In genomic region chr2:164433278-164433895, GRCm38 (mm10) we compare ENCODE assay signal across 11 mouse cellular contexts. TPM values are rescaled to one million over a fixed set of nuclear protein-coding genes. Genes with fewer than 3 reads are reported as not detected.
DNase-seq lines count a peak whose midpoint lies in the region; ATAC-seq and TF ChIP-seq lines count a peak whose summit lies in the region.
"Had no signal": no experiment of that assay in that cellular context is flagged by ENCODE, and none has a peak within 500 bp of the region (broad histone marks: within the 10 kb centered on the region; RNA-seq: fewer than 3 reads in every experiment).

No protein-coding gene starts in this region.

- peaks cover 11% of the 10 kb centered on the region for H3K36me3 ChIP-seq in heart, postnatal 0 days (replicated peaks; ENCODE audit: control insufficient read depth, insufficient read depth, low read length)
- peaks cover 17% of the 10 kb centered on the region for H3K36me3 ChIP-seq in ES-E14 (ENCODE audit: control insufficient read depth, insufficient read depth, low read length, poor library complexity, severe bottlenecking)
- peaks cover 13% of the 10 kb centered on the region; the same call in 1 of the 2 replicates for H3K36me3 ChIP-seq in intestine, embryonic 14.5 days (ENCODE audit: control insufficient read depth, insufficient read depth, low read length)
- no peaks in the 10 kb centered on the region; the same call in 1 of the 2 replicates for H3K36me3 ChIP-seq in liver, embryonic 13.5 days

- no peak for DNase-seq in heart, postnatal 0 days (ENCODE audit: low spot score)
- DNase-seq in heart, adult 8-10 months (ENCODE audit: low spot score): no peak
- DNase-seq in ES-E14 (ENCODE audit: low read depth, low spot score): no peak
- DNase-seq in intestine, embryonic 14.5 days (ENCODE audit: low spot score): no peak
- no peak for DNase-seq in liver, embryonic 13.5 days
- DNase-seq in left cerebral cortex, postnatal 14 days (ENCODE audit: low spot score in 2 of 2): no peak
- DNase-seq in thymus, postnatal 0 days (ENCODE audit: low spot score): no peak
- no peak for DNase-seq in right cerebral cortex, postnatal 14 days
- DNase-seq: thymus, postnatal 4 days had no signal

- H3K9ac ChIP-seq in heart, postnatal 0 days (replicated peaks; ENCODE audit: low read depth, low read length): no peak overlapping the region
- H3K9ac ChIP-seq in ES-E14 (ENCODE audit: insufficient read depth, low read depth, low read length, poor library complexity, severe bottlenecking): 0 out of 2 replicates have a peak overlapping the region, but pooled peaks have one; percentile 3
- no peak overlapping the region for H3K9ac ChIP-seq in intestine, embryonic 14.5 days (ENCODE audit: low read length)
- no peak overlapping the region for H3K9ac ChIP-seq in liver, embryonic 13.5 days

- in situ Hi-C loops in ES-E14 (cut with MboI; ENCODE audit: low sequenced_read_pairs in 2 of 2, unreplicated experiment in 2 of 2): no loop called here

- peak overlapping the region; percentile 47; the same call in 1 of the 2 replicates for H3K27ac ChIP-seq in heart, postnatal 0 days (ENCODE audit: low read depth)
- H3K27ac ChIP-seq in ES-E14 (ENCODE audit: insufficient read depth, low read depth, low read length, poor library complexity, severe bottlenecking): no peak overlapping the region; the same call in 1 of the 2 replicates
- H3K27ac ChIP-seq in intestine, embryonic 14.5 days (ENCODE audit: low read depth): peak overlapping the region; percentile 36
- peak overlapping the region; percentile 77 for H3K27ac ChIP-seq in liver, embryonic 13.5 days

- peaks cover 31% of the 10 kb centered on the region for H3K4me1 ChIP-seq in heart, postnatal 0 days (ENCODE audit: control insufficient read depth, insufficient read depth)
- peaks cover 7 to 73% of the 10 kb centered on the region in 2 experiments for H3K4me1 ChIP-seq in ES-E14 (ENCODE audit: control insufficient read depth in 2 of 2, insufficient read depth in 2 of 2, low read length in 2 of 2, poor library complexity in 1 of 2)
- peaks cover 44% of the 10 kb centered on the region for H3K4me1 ChIP-seq in intestine, embryonic 14.5 days (replicated peaks; ENCODE audit: control insufficient read depth, insufficient read depth, low read length)
- peaks cover 31% of the 10 kb centered on the region for H3K4me1 ChIP-seq in liver, embryonic 13.5 days (replicated peaks)

- peak overlapping the region; percentile 14; the same call in 1 of the 2 replicates for H3K4me2 ChIP-seq in heart, postnatal 0 days (ENCODE audit: low read depth, low read length)
- H3K4me2 ChIP-seq in intestine, embryonic 14.5 days (ENCODE audit: low read length): peak overlapping the region; percentile 28
- peak overlapping the region; percentile 44 for H3K4me2 ChIP-seq in liver, embryonic 13.5 days

- H3K9me3 ChIP-seq in heart, postnatal 0 days (replicated peaks; ENCODE audit: control insufficient read depth, low read length): no peaks in the 10 kb centered on the region
- no peaks in the 10 kb centered on the region for H3K9me3 ChIP-seq in ES-E14 (ENCODE audit: control insufficient read depth, insufficient read depth, low read depth, low read length)
- no peaks in the 10 kb centered on the region for H3K9me3 ChIP-seq in intestine, embryonic 14.5 days (ENCODE audit: control insufficient read depth, low read length)
- H3K9me3 ChIP-seq in liver, embryonic 13.5 days (replicated peaks): no peaks in the 10 kb centered on the region

- TF ChIP-seq CTCF in heart, postnatal 0 days (IDR thresholded peaks at IDR 0.05; ENCODE audit: low read depth): no peak

- TF ChIP-seq EP300 in heart, postnatal 0 days (IDR thresholded peaks at IDR 0.05; ENCODE audit: low read depth): no peak

- no peak for ATAC-seq in heart, postnatal 0 days (ENCODE audit: insufficient read depth, low read depth)
- no peak for ATAC-seq in intestine, embryonic 14.5 days (replicated peaks; ENCODE audit: low FRiP score, low TSS enrichment, low read depth)
- ATAC-seq in liver, embryonic 13.5 days (ENCODE audit: low read depth): no peak

- H3K27me3 ChIP-seq in heart, postnatal 0 days (ENCODE audit: control insufficient read depth, insufficient read depth, low read length): peaks cover 10% of the 10 kb centered on the region; the same call in 1 of the 2 replicates
- H3K27me3 ChIP-seq in intestine, embryonic 14.5 days (replicated peaks; ENCODE audit: control insufficient read depth, insufficient read depth, low read length): no peaks in the 10 kb centered on the region
- H3K27me3 ChIP-seq in liver, embryonic 13.5 days: peaks cover 42% of the 10 kb centered on the region
- H3K27me3 ChIP-seq: CH12.LX had no signal

- intact Hi-C loops in left cerebral cortex, postnatal 14 days (cut with DNase I): no loop called here

- H3K4me3 ChIP-seq in heart, postnatal 0 days (ENCODE audit: low read depth, low read length): no peak overlapping the region
- H3K4me3 ChIP-seq in ES-E14 (ENCODE audit: insufficient read depth in 1 of 2, low read depth in 1 of 2, low read length in 2 of 2, poor library complexity in 1 of 2, severe bottlenecking in 1 of 2): peak overlapping the region in 1 of 2 experiments; percentile 21; a peak in 1 of 4 replicates
- H3K4me3 ChIP-seq in intestine, embryonic 14.5 days (ENCODE audit: low read depth, low read length): no peak overlapping the region
- no peak overlapping the region for H3K4me3 ChIP-seq in liver, embryonic 13.5 days (replicated peaks)
- H3K4me3 ChIP-seq: erythroblast, embryonic 14.5 days had no signal

- 83% methylated on average over 9 of the region's 9 CpGs for WGBS in heart, postnatal 0 days
- WGBS in intestine, embryonic 14.5 days: 64% methylated on average over 9 of the region's 9 CpGs
- 54% methylated on average over 9 of the region's 9 CpGs for WGBS in liver, embryonic 13.5 days (ENCODE audit: insufficient replicate concordance)

TF ChIP-seq in ES-E14, 5 proteins besides CTCF, POLR2A, EP300 and RAD21:
- TF ChIP-seq CHD2 (IDR thresholded peaks at IDR 0.05; ENCODE audit: low read depth, low read length) (no peak), ZC3H11A (IDR thresholded peaks at IDR 0.05; ENCODE audit: borderline replicate concordance, low read depth, low read length) (no peak), HCFC1 (IDR thresholded peaks at IDR 0.05; ENCODE audit: borderline replicate concordance, insufficient read depth, low read length) (no peak), ZNF384 (IDR thresholded peaks at IDR 0.05; ENCODE audit: low read depth, low read length) (no peak)

RNA-seq across cellular contexts. Expression of gene Sdc4, which starts 10.3 kb away (rescaled TPM):
- 42.2 and 46.5 TPM in 2 replicates for total RNA-seq in heart, postnatal 0 days (2014; rRNA removed; ENCODE audit: low replicate concordance)
- polyA plus RNA-seq in heart, postnatal 0 days (2015; fragmentation: Nextera tagmentation; extraction: Ambion mirVana): 30.4 and 30.7 TPM in 2 replicates
- total RNA-seq in heart, adult 8-10 months (2022): 10 to 100 TPM; 14.9 to 23.0 (median 20.7) TPM
- total RNA-seq in ES-E14 (2012; rRNA removed): 102 and 172 TPM in 2 replicates
- 104 and 110 TPM in 2 replicates for polyA plus RNA-seq in intestine, embryonic 14.5 days (2014; fragmentation: Nextera tagmentation; extraction: Ambion mirVana)
- 33.6 and 37.0 TPM in 2 replicates for polyA plus RNA-seq in liver, embryonic 13.5 days (2015; fragmentation: Nextera tagmentation; extraction: Ambion mirVana)
- 10 to 100 TPM; 60.0 to 79.0 TPM for total RNA-seq in left cerebral cortex, postnatal 14 days (2021)
- 28.7 and 40.4 TPM in 2 replicates for polyA plus RNA-seq in thymus, postnatal 0 days (2015; fragmentation: Nextera tagmentation; extraction: Ambion mirVana)

RNA-seq across cellular contexts. Expression of gene Sys1, which starts 23.4 kb away (rescaled TPM):
- 71.8 and 87.9 TPM in 2 replicates for total RNA-seq in heart, postnatal 0 days (2014; rRNA removed; ENCODE audit: low replicate concordance)
- 37.6 and 39.1 TPM in 2 replicates for polyA plus RNA-seq in heart, postnatal 0 days (2015; fragmentation: Nextera tagmentation; extraction: Ambion mirVana)
- total RNA-seq in heart, adult 8-10 months (2022): 10 to 100 TPM; 25.2 to 28.5 (median 25.8) TPM
- total RNA-seq in ES-E14 (2012; rRNA removed): 47.6 and 51.1 TPM in 2 replicates
- 65.2 and 67.2 TPM in 2 replicates for polyA plus RNA-seq in intestine, embryonic 14.5 days (2014; fragmentation: Nextera tagmentation; extraction: Ambion mirVana)
- polyA plus RNA-seq in liver, embryonic 13.5 days (2015; fragmentation: Nextera tagmentation; extraction: Ambion mirVana): 28.5 and 33.2 TPM in 2 replicates
- total RNA-seq in left cerebral cortex, postnatal 14 days (2021): 10 to 100 TPM; 38.0 to 44.4 TPM
- 77.2 and 83.7 TPM in 2 replicates for polyA plus RNA-seq in thymus, postnatal 0 days (2015; fragmentation: Nextera tagmentation; extraction: Ambion mirVana)

RNA-seq across cellular contexts. Expression of gene Gm20458, which starts 27.4 kb away (rescaled TPM):
- total RNA-seq in heart, postnatal 0 days (2014; rRNA removed; ENCODE audit: low replicate concordance): 6.7 and 34.3 TPM in 2 replicates
- 15.4 and 15.5 TPM in 2 replicates for polyA plus RNA-seq in heart, postnatal 0 days (2015; fragmentation: Nextera tagmentation; extraction: Ambion mirVana)
- total RNA-seq in heart, adult 8-10 months (2022): 1 to 10 TPM; 3.6 to 6.7 (median 5.5) TPM
- total RNA-seq in ES-E14 (2012; rRNA removed): 2.1 TPM in 1 of 2 replicates, not detected in the other
- polyA plus RNA-seq in intestine, embryonic 14.5 days (2014; fragmentation: Nextera tagmentation; extraction: Ambion mirVana): 11.6 and 17.4 TPM in 2 replicates
- 5.3 and 5.7 TPM in 2 replicates for polyA plus RNA-seq in liver, embryonic 13.5 days (2015; fragmentation: Nextera tagmentation; extraction: Ambion mirVana)
- 10 to 100 TPM in 1 of 2 experiments, 1 to 10 TPM in 1; 1.9 to 12.2 TPM for total RNA-seq in left cerebral cortex, postnatal 14 days (2021)
- 19.4 and 21.5 TPM in 2 replicates for polyA plus RNA-seq in thymus, postnatal 0 days (2015; fragmentation: Nextera tagmentation; extraction: Ambion mirVana)
- polyA plus RNA-seq: erythroblast, embryonic 14.5 days had no signal

RNA-seq across cellular contexts. Expression of gene Matn4, which starts 28.4 kb away (rescaled TPM):
- 1.7 and 3.3 TPM in 2 replicates for total RNA-seq in heart, postnatal 0 days (2014; rRNA removed; ENCODE audit: low replicate concordance)
- polyA plus RNA-seq in heart, postnatal 0 days (2015; fragmentation: Nextera tagmentation; extraction: Ambion mirVana): 1.1 and 1.5 TPM in 2 replicates
- total RNA-seq in heart, adult 8-10 months (2022): under 1 TPM; 0.25 to 0.50 (median 0.29) TPM
- 1.7 and 2.3 TPM in 2 replicates for total RNA-seq in ES-E14 (2012; rRNA removed)
- 1.7 and 1.9 TPM in 2 replicates for polyA plus RNA-seq in intestine, embryonic 14.5 days (2014; fragmentation: Nextera tagmentation; extraction: Ambion mirVana)
- polyA plus RNA-seq in liver, embryonic 13.5 days (2015; fragmentation: Nextera tagmentation; extraction: Ambion mirVana): 0.13 and 0.35 TPM in 2 replicates
- total RNA-seq in left cerebral cortex, postnatal 14 days (2021): 10 to 100 TPM; 13.4 to 15.0 TPM
- 0.08 and 0.12 TPM in 2 replicates for polyA plus RNA-seq in thymus, postnatal 0 days (2015; fragmentation: Nextera tagmentation; extraction: Ambion mirVana)
- total RNA-seq: CH12.LX had no signal
- polyA plus RNA-seq: erythroblast, embryonic 14.5 days had no signal

RNA-seq across cellular contexts. Expression of gene Rbpjl, which starts 30.4 kb away (rescaled TPM):
- not detected in 2 replicates for total RNA-seq in heart, postnatal 0 days (2014; rRNA removed; ENCODE audit: low replicate concordance)
- 0.04 and 0.05 TPM in 2 replicates for polyA plus RNA-seq in heart, postnatal 0 days (2015; fragmentation: Nextera tagmentation; extraction: Ambion mirVana)
- not detected for total RNA-seq in heart, adult 8-10 months (2022)
- 0.04 TPM in 1 of 2 replicates, not detected in the other for total RNA-seq in ES-E14 (2012; rRNA removed)
- polyA plus RNA-seq in intestine, embryonic 14.5 days (2014; fragmentation: Nextera tagmentation; extraction: Ambion mirVana): 0.07 and 10.4 TPM in 2 replicates
- polyA plus RNA-seq in liver, embryonic 13.5 days (2015; fragmentation: Nextera tagmentation; extraction: Ambion mirVana): 0.02 TPM in 2 replicates
- under 1 TPM; 0.32 to 0.42 TPM for total RNA-seq in left cerebral cortex, postnatal 14 days (2021)
- polyA plus RNA-seq in thymus, postnatal 0 days (2015; fragmentation: Nextera tagmentation; extraction: Ambion mirVana): not detected in 2 replicates
- polyA plus RNA-seq: erythroblast, embryonic 14.5 days had no signal
